Mouse (Mus musculus): Measurements from ENCODE around the gene Rbfox1. TPM values are rescaled to one million over a fixed set of nuclear protein-coding genes. Genes with fewer than 3 reads are reported as not detected.

Rbfox1 gene
- total RNA-seq, 2 experiments from 2014 or later: 323 to 338 TPM

GRCm38 (mm10) chr16:6155556-6155955 lies 270.4 kb downstream of the Rbfox1 start:
- DNase-seq (ENCODE audit: low spot score in 2 of 2): no peak

DNA sequence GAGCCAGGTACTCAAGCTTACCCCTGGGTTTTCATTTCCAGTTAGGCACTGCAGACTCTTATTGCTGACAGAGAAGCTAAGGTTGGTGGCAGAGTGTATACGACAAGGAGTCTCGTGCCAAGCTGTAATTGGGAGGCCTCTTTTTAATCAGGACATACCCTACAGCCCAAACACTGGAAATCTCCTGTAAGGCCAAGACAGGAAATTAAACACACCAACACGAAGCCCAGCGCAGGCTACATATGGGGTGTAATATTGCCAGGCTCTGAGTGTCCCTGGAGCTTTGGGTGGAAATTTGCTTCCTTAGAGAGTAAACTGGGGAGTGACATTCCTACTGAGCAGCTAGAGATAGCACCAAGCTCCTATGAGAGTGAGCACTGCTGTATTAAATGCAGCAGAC lies 279.3 kb downstream of the Rbfox1 start:
- intact Hi-C loops (cut with DNase I): no loop called here
- no peak for DNase-seq (ENCODE audit: low spot score in 2 of 2)

More at GRCm38 (mm10) chr16:6155556-6155955, 270.4 kb downstream of the Rbfox1 start:
- intact Hi-C loops (cut with DNase I): no loop called here

DNA sequence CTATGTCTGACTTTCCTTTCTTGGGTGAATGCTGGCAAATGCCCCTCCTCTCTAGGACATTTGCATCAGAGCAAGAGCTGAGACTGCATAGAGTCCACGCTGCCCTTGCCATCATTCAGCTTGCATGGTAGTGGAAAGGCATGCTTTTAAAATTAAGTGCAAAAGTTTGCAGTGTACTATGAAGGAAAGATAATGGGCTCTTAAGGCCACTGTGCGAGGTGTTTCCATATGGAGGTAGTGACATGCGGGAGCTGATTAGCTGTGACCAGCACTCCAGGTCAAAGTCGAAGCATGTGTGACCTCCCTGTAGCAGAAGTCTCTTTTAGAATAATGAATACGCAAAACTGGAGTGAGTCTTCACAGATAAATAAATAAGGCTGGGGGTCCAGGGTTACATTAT lies 284.2 kb downstream of the Rbfox1 start:
- DNase-seq (ENCODE audit: low spot score in 2 of 2): no peak
- intact Hi-C loops (cut with DNase I): no loop called here

GRCm38 (mm10) chr16:6180819-6181218 lies 295.7 kb downstream of the Rbfox1 start:
- DNase-seq (ENCODE audit: low spot score in 2 of 2): no peak
- intact Hi-C loops (cut with DNase I): no loop called here

GRCm38 (mm10) chr16:6182329-6182728 lies 297.2 kb downstream of the Rbfox1 start:
- intact Hi-C loops (cut with DNase I): no loop called here
- DNase-seq (ENCODE audit: low spot score in 2 of 2): peak in 1 of 2 experiments; percentile 15

GRCm38 (mm10) chr16:6192358-6192757 lies 307.2 kb downstream of the Rbfox1 start:
- intact Hi-C loops (cut with DNase I): no loop called here
- no peak for DNase-seq (ENCODE audit: low spot score in 2 of 2)

DNA sequence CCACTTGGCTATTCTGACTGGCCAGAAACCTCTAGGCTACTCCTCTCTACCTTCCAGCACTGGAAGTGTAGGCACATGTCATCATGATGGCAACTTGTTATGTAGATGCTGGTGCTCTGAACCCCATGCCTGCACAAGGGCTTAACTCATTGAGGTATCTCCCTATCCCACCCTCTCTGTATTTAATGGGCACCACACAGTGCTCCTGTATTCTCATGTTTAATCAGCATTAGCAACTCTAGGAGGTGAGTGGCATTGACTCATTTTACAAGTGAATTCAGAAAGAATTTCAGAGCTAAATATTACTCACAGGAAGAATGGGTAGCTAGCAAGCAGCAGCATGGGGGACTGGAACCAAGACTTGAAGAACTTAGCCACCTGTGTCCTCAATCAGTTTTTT lies 321.3 kb downstream of the Rbfox1 start:
- intact Hi-C loops (cut with DNase I): no loop called here
- no peak for DNase-seq (ENCODE audit: low spot score in 2 of 2)

DNA sequence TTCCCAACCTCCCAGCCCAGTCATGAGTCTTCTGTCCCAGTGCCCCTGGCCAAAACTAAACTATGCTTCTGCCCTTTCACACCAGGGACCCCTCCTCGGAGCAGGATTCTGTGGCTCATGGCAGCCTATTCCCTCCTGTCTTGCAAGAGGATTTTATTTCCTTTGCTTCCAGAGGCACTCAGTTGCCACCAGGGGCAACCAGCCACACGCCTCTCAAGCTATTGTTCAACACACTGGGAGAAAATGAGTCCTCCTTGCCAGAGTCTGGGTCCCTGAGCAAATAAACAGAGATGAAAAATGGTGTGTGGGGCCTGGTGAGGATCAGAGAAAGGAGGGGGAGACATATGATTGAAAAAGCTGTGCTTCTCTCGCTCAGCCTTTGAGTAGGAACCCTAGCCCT lies 327.8 kb downstream of the Rbfox1 start:
- DNase-seq (ENCODE audit: low spot score in 2 of 2): no peak
- intact Hi-C loops (cut with DNase I): no loop called here

DNA sequence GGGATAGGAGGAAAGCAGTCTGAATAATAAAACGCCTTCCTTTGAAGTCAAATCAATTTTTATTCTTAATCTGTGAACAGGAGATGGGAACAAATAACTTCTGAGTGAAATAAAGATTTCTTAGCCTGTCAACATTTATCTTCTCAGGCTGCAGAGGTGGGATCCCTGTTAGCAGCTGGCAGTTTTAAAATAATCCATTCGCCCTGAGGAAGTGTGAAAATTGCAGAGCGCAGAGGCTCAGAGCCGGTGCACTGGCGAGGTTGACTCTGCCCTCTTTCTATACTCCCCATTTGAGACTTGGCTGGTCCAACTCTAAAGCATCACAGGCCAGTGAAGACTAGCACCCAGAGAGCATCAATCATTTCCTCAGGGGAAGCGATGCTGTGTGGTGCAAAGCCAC lies 342.3 kb downstream of the Rbfox1 start:
- no peak for DNase-seq (ENCODE audit: low spot score in 2 of 2)
- intact Hi-C loops (cut with DNase I): no loop called here

- intact Hi-C loops (cut with DNase I): no loop called here
- DNase-seq (ENCODE audit: low spot score in 2 of 2): peak in 1 of 2 experiments; percentile 15
Measured at GRCm38 (mm10) chr16:6232966-6233365, 347.8 kb downstream of the Rbfox1 start.

GRCm38 (mm10) chr16:6241393-6241792 lies 356.2 kb downstream of the Rbfox1 start:
- DNase-seq (ENCODE audit: low spot score in 2 of 2): no peak
- intact Hi-C loops (cut with DNase I): no loop called here

GRCm38 (mm10) chr16:6242468-6242867 lies 357.3 kb downstream of the Rbfox1 start:
- intact Hi-C loops (cut with DNase I): no loop called here
- DNase-seq (ENCODE audit: low spot score in 2 of 2): no peak

- no peak for DNase-seq (ENCODE audit: low spot score in 2 of 2)
- intact Hi-C loops (cut with DNase I): no loop called here
Measured at GRCm38 (mm10) chr16:6247569-6247968, 362.4 kb downstream of the Rbfox1 start.

DNA sequence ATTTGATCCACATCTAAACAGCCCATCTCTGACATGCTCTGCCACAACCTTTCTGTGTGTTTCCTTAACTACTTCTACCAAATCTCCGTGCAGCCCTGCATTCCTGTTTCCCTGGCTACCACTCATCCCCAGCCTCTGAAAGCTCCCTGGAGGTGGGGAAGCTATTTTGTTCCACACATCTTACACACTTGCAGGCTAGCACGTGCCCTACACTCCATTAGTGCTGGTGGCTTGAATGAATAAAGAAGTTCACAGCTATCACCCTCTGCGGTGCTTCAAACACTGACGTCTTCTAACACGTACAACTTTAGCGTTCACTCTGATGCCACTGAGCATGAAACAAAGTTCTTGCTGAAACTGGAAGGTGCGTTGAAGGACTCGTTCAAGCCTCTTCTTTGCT lies 379.4 kb downstream of the Rbfox1 start:
- intact Hi-C loops (cut with DNase I): no loop called here
- DNase-seq (ENCODE audit: low spot score in 2 of 2): no peak

GRCm38 (mm10) chr16:6265610-6266009 lies 380.5 kb downstream of the Rbfox1 start:
- intact Hi-C loops (cut with DNase I): no loop called here
- no peak for DNase-seq (ENCODE audit: low spot score in 2 of 2)

- no peak for DNase-seq (ENCODE audit: low spot score in 2 of 2)
- intact Hi-C loops (cut with DNase I): no loop called here
Measured at GRCm38 (mm10) chr16:6271596-6272370, 386.6 kb downstream of the Rbfox1 start.

GRCm38 (mm10) chr16:6283496-6283895 lies 398.3 kb downstream of the Rbfox1 start:
- DNase-seq (ENCODE audit: low spot score in 2 of 2): no peak
- intact Hi-C loops (cut with DNase I): no loop called here

DNA sequence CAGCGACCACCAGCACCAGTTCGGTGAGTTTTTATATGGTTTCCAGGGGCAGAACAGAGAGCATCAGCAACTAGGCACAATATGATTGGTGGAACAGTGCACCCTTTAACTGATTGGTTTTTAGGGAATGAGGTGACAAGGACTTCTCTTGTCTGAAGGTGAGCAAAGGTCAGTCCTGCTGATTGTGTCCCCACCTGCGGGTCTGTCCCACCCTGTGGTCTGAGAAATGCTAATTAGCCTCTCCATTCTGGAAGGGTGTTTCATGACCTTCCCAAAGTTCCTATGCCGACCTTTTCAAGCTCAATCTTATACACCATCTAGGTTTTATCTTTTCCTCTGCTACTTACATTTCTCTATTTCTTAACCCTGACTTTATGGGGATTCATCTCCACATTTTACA lies 399.2 kb downstream of the Rbfox1 start:
- DNase-seq (ENCODE audit: low spot score in 2 of 2): no peak
- intact Hi-C loops (cut with DNase I): no loop called here

DNA sequence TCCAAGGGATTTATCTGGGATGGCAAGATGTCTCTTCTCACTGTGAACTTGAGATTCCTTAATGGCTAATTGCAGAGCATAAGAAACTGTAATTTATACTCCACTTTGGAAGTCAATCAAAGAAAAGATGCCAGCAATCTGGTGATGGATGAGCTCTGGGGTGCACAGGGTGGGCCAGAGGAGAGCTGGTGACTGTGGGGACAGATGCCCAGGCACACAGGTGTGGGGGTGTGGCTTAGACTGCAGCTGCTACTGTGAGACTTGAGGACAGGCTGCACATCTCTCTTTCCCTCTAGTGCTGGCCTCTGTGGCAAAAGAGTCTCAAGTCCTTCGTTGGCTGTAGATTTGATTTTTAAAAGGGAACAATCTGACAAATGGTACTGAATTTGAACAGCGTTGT lies 402.5 kb downstream of the Rbfox1 start:
- DNase-seq (ENCODE audit: low spot score in 2 of 2): no peak
- intact Hi-C loops (cut with DNase I): no loop called here

DNA sequence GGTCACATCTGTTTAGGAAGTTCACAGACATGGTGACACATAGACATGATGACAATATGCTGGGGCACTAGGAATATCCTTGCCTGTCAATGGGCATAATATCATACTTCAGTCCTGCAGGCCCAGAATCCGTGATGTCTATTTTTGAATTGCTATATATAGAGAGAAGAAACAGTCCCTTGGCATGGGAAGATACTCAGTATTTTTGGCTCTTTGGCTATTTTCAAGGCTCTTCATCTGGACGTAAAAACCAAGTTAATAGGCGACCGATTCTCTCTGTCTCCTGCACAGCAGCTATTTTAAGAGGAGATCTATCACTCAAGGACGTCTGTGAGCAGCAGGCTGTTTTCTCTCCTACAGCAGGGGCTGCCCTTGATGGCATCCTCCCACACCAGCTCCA lies 415.0 kb downstream of the Rbfox1 start:
- DNase-seq (ENCODE audit: low spot score in 2 of 2): no peak
- intact Hi-C loops (cut with DNase I): no loop called here

DNA sequence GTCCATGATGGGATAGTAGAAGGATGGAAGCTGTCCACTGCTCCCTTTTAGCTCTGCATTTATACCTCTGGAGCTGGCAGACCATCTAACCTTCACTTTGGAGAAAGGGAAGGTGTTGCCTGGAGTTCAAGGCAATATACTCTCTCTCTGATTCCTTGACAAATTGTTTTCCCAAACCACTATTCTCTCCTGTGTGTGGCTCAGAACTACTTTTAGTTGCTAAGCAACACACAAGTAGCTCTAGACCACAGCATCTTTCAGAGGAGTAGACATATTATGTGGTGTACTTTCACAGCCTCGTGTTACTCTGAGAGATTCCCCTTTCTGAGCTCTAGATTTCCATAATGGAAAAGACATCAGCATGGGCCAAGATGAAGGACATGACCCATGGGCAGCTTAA lies 417.9 kb downstream of the Rbfox1 start:
- intact Hi-C loops (cut with DNase I): no loop called here
- no peak for DNase-seq (ENCODE audit: low spot score in 2 of 2)

GRCm38 (mm10) chr16:6309940-6310339 lies 424.8 kb downstream of the Rbfox1 start:
- intact Hi-C loops (cut with DNase I): no loop called here
- DNase-seq (ENCODE audit: low spot score in 2 of 2): no peak

All from left cerebral cortex, postnatal 36 days (tissue).